Mouse (Mus musculus) heart, postnatal 0 days (tissue): ENCODE results near the gene Dkk2.

Experiments used
- CTCF ChIP-seq: IDR thresholded peaks from 2 replicates; pipeline ENCODE4 v1.5.1; 2016; ENCODE audit warnings: antibody characterized with exemption, control low read depth, low read depth
- EP300 ChIP-seq: IDR thresholded peaks from 2 replicates; pipeline ENCODE4 v1.6.1; 2016; ENCODE audit warnings: antibody characterized with exemption, low read depth

DNA sequence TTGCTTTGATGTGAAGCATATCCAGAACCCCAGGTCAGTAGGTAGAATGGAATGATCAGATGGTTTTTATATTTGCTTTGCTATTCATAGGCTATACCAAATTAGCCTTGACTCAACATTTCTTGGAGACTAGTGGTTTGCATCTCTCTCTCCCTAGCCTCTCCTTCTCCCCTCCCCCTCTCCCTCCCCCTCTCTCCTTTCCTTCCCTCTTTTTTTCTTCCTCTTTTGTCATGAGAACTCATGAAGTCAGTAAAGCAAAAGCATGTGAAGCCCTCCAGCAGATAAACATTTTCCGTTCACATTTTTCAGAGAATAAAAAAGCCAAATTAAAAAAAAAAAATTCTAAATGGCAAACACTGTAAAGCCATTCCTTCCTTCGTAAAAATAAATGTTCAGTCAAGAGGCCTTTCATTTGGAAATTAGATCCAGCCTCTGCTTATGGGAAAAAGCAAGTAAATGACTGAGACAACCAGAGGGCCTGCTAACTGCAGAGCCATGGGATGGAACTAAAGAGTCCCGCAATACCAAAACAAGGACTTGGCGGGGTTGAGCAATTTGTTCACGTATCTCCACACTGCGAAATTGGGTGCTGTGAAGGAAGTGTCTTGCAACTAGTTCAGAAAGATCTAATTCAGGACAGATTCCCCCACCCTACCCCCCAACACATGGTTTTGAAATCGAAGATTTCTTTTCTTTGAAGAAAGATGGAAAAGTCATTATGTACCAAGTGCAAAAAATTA lies 30.9 kb downstream of the Dkk2 start:
- TF ChIP-seq CTCF (no peak), EP300 (no peak)
